Mouse (Mus musculus) cerebellum, adult 2 months (tissue): ENCODE data around the gene Ifnar2. TPM values are rescaled to one million over a fixed set of nuclear protein-coding genes. Genes with fewer than 3 reads are reported as not detected.

ENCODE experiments used
- DNase-seq, 2 experiments: peaks; one replicate each; pipeline ENCODE4 v3.0.0; 2021
- H3K27ac ChIP-seq: fragments of 200-500 bp; 2 replicates; pipeline ENCODE4 v1.5.1; 2012; ENCODE audit warnings: low read length, control low read depth, inconsistent platforms; ENCODE audit not compliant: insufficient read depth
- H3K27me3 ChIP-seq: fragments of 200-500 bp; 2 replicates; pipeline ENCODE4 v1.6.1; 2012; ENCODE audit warnings: inconsistent platforms, mild to moderate bottlenecking, low read length, moderate library complexity; ENCODE audit not compliant: control insufficient read depth, insufficient read depth
- H3K4me1 ChIP-seq: fragments of 200-500 bp; 2 replicates; pipeline ENCODE4 v1.6.1; 2011; ENCODE audit warnings: low read length; ENCODE audit not compliant: control insufficient read depth, insufficient read depth
- H3K4me3 ChIP-seq: fragments of 200-500 bp; replicated peaks from 2 replicates; pipeline ENCODE3; 2011; ENCODE audit warnings: mild to moderate bottlenecking, low read depth, low read length, control low read depth; ENCODE audit not compliant: insufficient read depth
- CTCF ChIP-seq: fragments of 200-500 bp; IDR thresholded peaks from 2 replicates; pipeline ENCODE4 v1.5.1; 2011; ENCODE audit warnings: low read depth, mild to moderate bottlenecking, control low read depth, low read length, moderate library complexity, borderline replicate concordance; ENCODE audit not compliant: insufficient read depth
- POLR2A ChIP-seq: fragments of 200-500 bp; IDR thresholded peaks from 2 replicates; pipeline ENCODE4 v1.6.1; 2011; ENCODE audit warnings: low read length, control low read depth, borderline replicate concordance; ENCODE audit not compliant: insufficient read depth
- WGBS: fragments of 180-500 bp; shearing (Covaris S2); methylation state at CpG from one replicate; pipeline ENCODE4 v1.1.7; 2018; 5-methylcytosine and 5-hydroxymethylcytosine counted together
- polyA plus RNA-seq: library from polyadenylated mRNA; depleted of rRNA; stranded (reverse); fragments of >200 nt; gene quantifications from 2 replicates; pipeline ENCODE4 v1.2.3, GENCODE M21; 2012

Gene Ifnar2
- polyA plus RNA-seq, 1 experiment, result 33.9 TPM

DNA sequence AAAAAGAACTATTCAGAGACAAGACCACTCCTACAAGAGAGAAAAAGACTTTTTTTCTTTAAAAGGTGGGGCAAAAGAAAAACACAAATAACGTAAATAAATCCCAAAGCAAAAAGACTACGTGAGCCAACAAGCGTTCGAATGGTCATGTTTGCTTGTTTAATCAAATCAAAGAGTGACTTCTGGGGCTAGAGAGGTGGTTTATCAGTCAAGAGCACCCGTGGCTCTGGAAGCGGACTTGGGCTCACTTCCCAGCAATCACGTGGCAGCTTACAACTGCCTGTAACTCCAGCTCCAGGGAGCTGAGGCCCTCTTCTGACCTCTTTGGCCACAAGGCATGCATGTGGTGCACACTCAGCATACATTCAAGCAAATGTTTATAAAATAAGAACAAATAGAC lies 68.8 kb downstream of the Ifnar2 start:
- H3K4me1 ChIP-seq, result no peaks in the 10 kb centered on the region
- TF ChIP-seq POLR2A (no peak), CTCF (no peak)
- H3K27ac ChIP-seq, result no peak overlapping the region
- no peak overlapping the region for H3K4me3 ChIP-seq
- no peaks in the 10 kb centered on the region for H3K27me3 ChIP-seq
- WGBS, result 43% methylated on average over 7 of the region's 7 CpGs
- DNase-seq, result no peak

GRCm38 (mm10) chr16:91441811-91442240 lies 69.2 kb downstream of the Ifnar2 start:
- Histone ChIP-seq H3K4me1 (no peaks in the 10 kb centered on the region), H3K27me3 (no peaks in the 10 kb centered on the region), H3K27ac (no peak overlapping the region), H3K4me3 (no peak overlapping the region)
- TF ChIP-seq CTCF (no peak), POLR2A (no peak)
- 86% methylated on average over 7 of the region's 7 CpGs for WGBS
- DNase-seq, result no peak

GRCm38 (mm10) chr16:91442446-91442845 lies 69.9 kb downstream of the Ifnar2 start:
- Histone ChIP-seq H3K27ac (no peak overlapping the region), H3K4me1 (no peaks in the 10 kb centered on the region), H3K4me3 (no peak overlapping the region), H3K27me3 (no peaks in the 10 kb centered on the region)
- DNase-seq, result no peak
- TF ChIP-seq CTCF, result no peak
- no peak for TF ChIP-seq POLR2A
- WGBS, result 65% methylated on average over 4 of the region's 4 CpGs

- no peak for DNase-seq
- H3K27me3 ChIP-seq, result no peaks in the 10 kb centered on the region
- TF ChIP-seq CTCF (no peak), POLR2A (no peak)
- no peak overlapping the region for H3K4me3 ChIP-seq
- 83% methylated on average over 8 of the region's 8 CpGs for WGBS
- H3K4me1 ChIP-seq, result no peaks in the 10 kb centered on the region
- no peak overlapping the region for H3K27ac ChIP-seq
These were observed 70.6 kb downstream of the Ifnar2 start for GRCm38 (mm10) chr16:91443211-91443611.

- WGBS, result 81% methylated on average over 4 of the region's 4 CpGs
- no peaks in the 10 kb centered on the region for H3K4me1 ChIP-seq
- H3K27me3 ChIP-seq, result no peaks in the 10 kb centered on the region
- H3K4me3 ChIP-seq, result no peak overlapping the region
- no peak overlapping the region for H3K27ac ChIP-seq
- TF ChIP-seq POLR2A, result no peak
- no peak for TF ChIP-seq CTCF
- DNase-seq, result no peak
These were observed 72.3 kb downstream of the Ifnar2 start for GRCm38 (mm10) chr16:91444847-91445246.

GRCm38 (mm10) chr16:91445566-91445965 lies 73.0 kb downstream of the Ifnar2 start:
- 83% methylated on average over 5 of the region's 5 CpGs for WGBS
- TF ChIP-seq CTCF (no peak), POLR2A (no peak)
- no peak overlapping the region for H3K4me3 ChIP-seq
- no peaks in the 10 kb centered on the region for H3K27me3 ChIP-seq
- DNase-seq, result no peak
- no peaks in the 10 kb centered on the region for H3K4me1 ChIP-seq
- no peak overlapping the region for H3K27ac ChIP-seq

DNA sequence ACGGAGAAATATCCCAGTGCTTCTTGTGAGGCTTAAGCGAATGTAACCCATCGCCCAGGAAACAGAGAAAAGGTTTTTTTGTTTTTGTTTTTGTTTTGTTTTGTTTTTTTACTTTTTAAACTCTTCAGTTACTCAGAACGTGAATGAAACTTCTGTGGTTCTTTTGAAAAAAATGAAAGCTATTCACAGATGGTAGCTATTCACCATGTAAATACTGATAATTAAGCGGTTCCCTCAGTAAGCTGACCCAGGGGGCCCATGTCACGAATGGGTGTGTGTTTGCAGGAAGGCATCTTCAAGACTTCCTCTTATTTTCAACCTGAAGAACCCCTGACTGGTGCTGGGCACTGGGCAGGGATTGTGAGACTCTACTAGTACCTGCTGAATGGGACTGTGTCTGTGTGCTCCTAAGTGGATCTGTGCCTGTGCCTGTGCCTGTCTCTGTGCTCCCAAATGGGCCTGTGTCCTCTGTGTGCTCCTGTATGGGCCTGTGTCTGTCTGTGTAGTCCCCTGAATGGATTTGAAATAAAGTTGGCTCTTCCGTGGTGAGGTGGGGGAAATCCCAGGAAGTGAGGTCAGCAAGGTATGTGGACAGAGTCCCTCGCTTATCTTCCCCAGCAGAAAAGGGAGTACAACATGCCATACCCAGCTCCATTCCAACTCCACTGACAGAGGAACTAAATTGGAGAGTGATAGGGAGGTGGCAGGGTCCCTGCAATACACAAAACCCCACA lies 74.4 kb downstream of the Ifnar2 start:
- WGBS, result 81% methylated on average over 8 of the region's 8 CpGs
- Histone ChIP-seq H3K4me1 (no peaks in the 10 kb centered on the region), H3K4me3 (no peak overlapping the region), H3K27me3 (no peaks in the 10 kb centered on the region), H3K27ac (no peak overlapping the region)
- TF ChIP-seq POLR2A, result no peak
- TF ChIP-seq CTCF, result no peak
- DNase-seq, result no peak

DNA sequence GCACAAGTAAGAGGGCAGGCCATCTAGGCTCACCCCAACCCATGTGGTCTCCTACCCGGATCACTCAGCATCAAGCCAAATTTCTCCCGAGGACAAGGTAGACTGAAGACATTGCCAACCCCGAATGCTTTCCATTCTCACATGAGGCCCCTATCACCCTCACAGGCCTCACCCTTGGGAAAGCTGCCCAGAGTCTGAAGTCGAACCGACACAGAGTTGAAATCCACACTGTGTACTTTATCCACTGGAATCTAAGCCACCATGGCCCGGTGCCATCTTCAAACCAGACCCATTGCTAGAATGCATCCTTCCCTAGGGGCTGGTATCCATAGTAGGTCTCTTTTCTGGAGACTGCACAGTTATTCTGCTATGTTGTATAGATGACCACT lies 74.9 kb downstream of the Ifnar2 start:
- TF ChIP-seq POLR2A, result no peak
- no peak for TF ChIP-seq CTCF
- H3K4me3 ChIP-seq, result no peak overlapping the region

More for the DNA sequence above, 74.9 kb downstream of the Ifnar2 start:
- WGBS, result 59% methylated on average over 6 of the region's 6 CpGs
- Histone ChIP-seq H3K27me3 (no peaks in the 10 kb centered on the region), H3K4me1 (no peaks in the 10 kb centered on the region), H3K27ac (no peak overlapping the region)
- no peak for DNase-seq
